Mouse (Mus musculus) liver, embryonic 14.5 days (tissue): ENCODE results near the gene Ctss. TPM values are rescaled to one million over a fixed set of nuclear protein-coding genes. Genes with fewer than 3 reads are reported as not detected.
A peak's percentile ranks its signal among the peaks of the same experiment; 100 is the strongest.

Experiments used
- ATAC-seq: fragments of 200-750 bp; cut with Nextera tagmentation; 2 replicates; pipeline ENCODE4 v1.8.0; 2017; ENCODE audit warnings: moderate number of reproducible peaks, mild to moderate bottlenecking, moderate library complexity; ENCODE audit not compliant: insufficient read depth
- DNase-seq, 3 experiments: peaks; one replicate each; pipeline ENCODE4 v3.0.0-alpha.2; 2012 to 2013; ENCODE audit warnings: low read depth in 3 of 3, low spot score in 3 of 3
- H3K27ac ChIP-seq: fragments of 300-500 bp; sonication (generic); 2 replicates; pipeline ENCODE4 v1.5.1; 2014; ENCODE audit warnings: moderate library complexity, mild to moderate bottlenecking, control low read depth, inconsistent platforms
- H3K27me3 ChIP-seq: fragments of 300-500 bp; sonication (generic); 2 replicates; pipeline ENCODE4 v1.6.1; 2014; ENCODE audit warnings: mild to moderate bottlenecking, low read length, moderate library complexity; ENCODE audit not compliant: control insufficient read depth, insufficient read depth
- H3K36me3 ChIP-seq: fragments of 300-500 bp; sonication (generic); replicated peaks from 2 replicates; pipeline ENCODE4 v1.6.1; 2014; ENCODE audit warnings: low read depth; ENCODE audit not compliant: control insufficient read depth, insufficient read depth
- H3K4me1 ChIP-seq, 2 experiments: fragments of 200-500 bp in 1 of 2; fragments of 300-500 bp in 1 of 2; sonication (generic) in 1 of 2; replicated peaks; 2 replicates each; pipeline ENCODE4 v1.6.1; 2012 to 2014; ENCODE audit warnings: antibody characterized with exemption in 1 of 2, inconsistent platforms in 1 of 2, low read length in 1 of 2; ENCODE audit not compliant: control insufficient read depth in 2 of 2, insufficient read depth in 2 of 2
- H3K4me2 ChIP-seq: fragments of 300-500 bp; sonication (generic); 2 replicates; pipeline ENCODE4 v1.6.1; 2014; ENCODE audit warnings: low read depth, mild to moderate bottlenecking, control low read depth, moderate library complexity
- H3K4me3 ChIP-seq, 2 experiments: fragments of 200-500 bp in 1 of 2; fragments of 300-500 bp in 1 of 2; sonication (generic) in 1 of 2; 2 replicates each; pipeline ENCODE4 v1.5.1; 2012 to 2014; ENCODE audit warnings: low read depth in 2 of 2, low read length in 2 of 2, mild to moderate bottlenecking in 2 of 2, control low read depth in 1 of 2, inconsistent platforms in 1 of 2, moderate library complexity in 1 of 2; ENCODE audit not compliant: insufficient read depth in 1 of 2
- H3K9ac ChIP-seq: fragments of 300-500 bp; sonication (generic); replicated peaks from 2 replicates; pipeline ENCODE4 v1.6.1; 2014; ENCODE audit warnings: mild to moderate bottlenecking, control low read depth, moderate library complexity
- H3K9me3 ChIP-seq: fragments of 300-500 bp; sonication (generic); 2 replicates; pipeline ENCODE4 v1.6.1; 2016; ENCODE audit warnings: low read length, mixed read lengths; ENCODE audit not compliant: control insufficient read depth
- CTCF ChIP-seq: IDR thresholded peaks from 2 replicates; pipeline ENCODE4 v1.5.1; 2016; ENCODE audit warnings: antibody characterized with exemption, low read depth, control low read depth
- EP300 ChIP-seq: IDR thresholded peaks from 2 replicates; pipeline ENCODE4 v1.6.1; 2016; ENCODE audit warnings: antibody characterized with exemption, low read depth
- WGBS: fragments of 180-500 bp; shearing (Covaris S2); extraction: QIAGEN DNeasy Blood & Tissue Kit; methylation state at CpG from one replicate; pipeline ENCODE4 v1.1.7; 2014; ENCODE audit not compliant: insufficient replicate concordance; 5-methylcytosine and 5-hydroxymethylcytosine counted together
- polyA plus RNA-seq, 2 experiments: library from polyadenylated mRNA; depleted of rRNA in 1 of 2; stranded (reverse) in 1 of 2; unstranded in 1 of 2; fragments of >200 nt; fragmentation: Nextera tagmentation in 1 of 2; extraction: Ambion mirVana in 1 of 2; gene quantifications; 2 replicates each; pipeline versions ENCODE4 v1.2.1 to v1.2.3; 2012 to 2014

The Ctss gene
- polyA plus RNA-seq, 2 experiments: 16.1 to 27.7 TPM

DNA sequence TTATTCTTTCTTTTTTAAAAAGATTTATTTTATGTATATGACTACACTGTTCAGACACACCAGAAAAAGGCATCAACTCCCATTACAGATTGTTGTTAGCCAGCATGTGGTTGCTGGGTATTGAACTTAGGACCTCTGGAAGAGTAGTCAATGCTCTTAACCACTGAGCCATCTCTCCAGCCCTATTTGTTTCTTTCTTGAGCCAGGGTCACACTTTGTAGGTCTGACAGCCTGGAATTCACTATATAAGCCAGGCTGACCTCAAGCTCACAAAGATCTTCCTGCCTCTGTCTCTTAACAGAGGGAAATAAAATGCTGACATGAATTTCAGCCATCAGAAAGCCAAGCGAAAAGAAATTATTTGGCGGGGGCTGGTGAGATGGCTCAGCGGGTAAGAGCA lies 43.0 kb downstream of the Ctss start:
- no peak overlapping the region for H3K9ac ChIP-seq
- TF ChIP-seq EP300 (no peak), CTCF (no peak)

DNA sequence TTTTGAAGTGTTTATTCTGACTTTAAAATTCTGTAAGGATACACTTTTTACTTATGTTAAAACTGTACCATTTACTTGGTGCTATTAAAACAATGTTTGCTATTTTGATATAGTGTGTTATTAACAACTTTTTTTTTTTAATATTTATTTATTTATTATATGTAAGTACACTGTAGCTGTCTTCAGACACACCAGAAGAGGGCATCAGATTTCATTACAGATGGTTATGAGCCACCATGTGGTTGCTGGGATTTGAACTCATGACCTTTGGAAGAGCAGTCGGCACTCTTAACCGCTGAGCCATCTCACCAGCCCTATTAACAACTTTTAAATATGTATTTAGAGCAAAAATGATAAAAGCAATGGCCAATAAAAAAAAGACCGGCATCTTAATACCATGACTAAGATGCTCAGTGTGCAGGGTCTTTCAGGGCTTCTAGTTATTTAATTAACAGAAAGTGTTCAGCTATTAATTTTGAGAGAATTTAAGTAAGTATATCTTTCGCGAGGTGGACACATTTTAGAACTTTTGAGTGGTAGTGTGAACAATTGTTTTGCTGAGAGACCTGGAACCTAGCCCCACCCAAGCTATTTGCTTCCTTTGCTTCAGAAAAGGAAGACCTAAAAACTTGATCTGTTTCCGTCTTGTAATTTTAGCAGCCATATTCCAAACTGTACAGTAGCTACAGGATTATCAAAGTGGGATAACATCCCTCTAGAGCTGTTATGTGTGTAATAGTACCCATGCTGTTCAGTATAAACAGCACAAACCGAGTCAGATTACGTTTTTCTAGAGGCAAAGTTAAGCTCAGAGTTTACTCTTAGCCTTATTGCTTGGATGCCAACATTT lies 61.4 kb downstream of the Ctss start:
- Histone ChIP-seq H3K4me3 (peak overlapping the region; percentile 75 to 100), H3K9ac (peak overlapping the region; percentile 73), H3K27ac (peak overlapping the region; percentile 96), H3K27me3 (no peaks in the 10 kb centered on the region), H3K4me2 (peak overlapping the region; percentile 77), H3K36me3 (peaks cover 18% of the 10 kb centered on the region), H3K4me1 (peaks cover 7 to 12% of the 10 kb centered on the region in 2 experiments), H3K9me3 (no peaks in the 10 kb centered on the region)
- TF ChIP-seq CTCF (no peak), EP300 (no peak)
- DNase-seq: peak in 1 of 3 experiments; percentile 6
- peak; percentile 35 for ATAC-seq
- 49% methylated on average over 8 of the region's 8 CpGs for WGBS

More for the DNA sequence above, 43.0 kb downstream of the Ctss start:
- no peaks in the 10 kb centered on the region for H3K9me3 ChIP-seq
- H3K4me1 ChIP-seq: no peaks in the 10 kb centered on the region
- WGBS: 86% methylated on average over 3 of the region's 3 CpGs
- DNase-seq (no peak), ATAC-seq (no peak)
- no peak overlapping the region for H3K4me2 ChIP-seq
- H3K4me3 ChIP-seq: no peak overlapping the region
- no peak overlapping the region for H3K27ac ChIP-seq
- H3K27me3 ChIP-seq: no peaks in the 10 kb centered on the region
- H3K36me3 ChIP-seq: no peaks in the 10 kb centered on the region

DNA sequence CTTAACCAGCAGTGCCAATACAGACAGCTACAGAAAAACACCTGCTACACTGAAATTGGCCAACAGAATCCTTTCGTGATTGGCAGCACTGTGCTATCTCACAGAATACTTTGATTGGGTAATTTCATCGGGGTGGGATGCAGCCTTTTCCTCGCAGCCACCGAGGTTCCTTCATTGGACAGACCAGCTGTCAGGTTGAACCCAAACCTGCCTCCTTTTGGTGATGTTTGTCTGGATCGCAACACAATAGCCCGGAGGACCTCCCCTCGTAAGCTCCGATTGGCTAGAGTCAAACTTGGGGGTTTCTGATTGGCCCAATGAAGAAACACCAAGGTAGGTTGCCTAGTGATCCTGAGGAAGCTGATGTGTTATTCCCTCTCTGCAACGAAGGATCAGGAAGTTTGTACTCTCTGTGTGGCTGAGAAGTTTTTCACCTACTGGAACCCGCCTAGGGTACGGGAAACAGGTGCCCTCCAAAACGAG lies 62.1 kb downstream of the Ctss start, which contains the start of gene Golph3l:
Golph3l (plus strand) TSS at position 331 of the 483 bp plus-strand sequence.
- H3K4me3 ChIP-seq: peak within 1 kb of the TSS; percentile 75 to 100
- H3K36me3 ChIP-seq: peaks cover 25% of the 10 kb centered on the region
- H3K9me3 ChIP-seq: no peaks in the 10 kb centered on the region
- no peak for TF ChIP-seq EP300
- TF ChIP-seq CTCF: peak; percentile 17; the same call in 1 of the 2 replicates
- peak within 1 kb of the TSS; percentile 96 for H3K27ac ChIP-seq
- peak within 1 kb of the TSS; percentile 76 for H3K9ac ChIP-seq
- DNase-seq: peak; percentile 98 to 99 (median 98)
- H3K4me2 ChIP-seq: peak within 1 kb of the TSS; percentile 77
- H3K4me1 ChIP-seq: peaks cover 7 to 12% of the 10 kb centered on the region in 2 experiments
- WGBS: under 1% methylated on average over 12 of the region's 12 CpGs
- peak; percentile 100 for ATAC-seq
- H3K27me3 ChIP-seq: no peaks in the 10 kb centered on the region

DNA sequence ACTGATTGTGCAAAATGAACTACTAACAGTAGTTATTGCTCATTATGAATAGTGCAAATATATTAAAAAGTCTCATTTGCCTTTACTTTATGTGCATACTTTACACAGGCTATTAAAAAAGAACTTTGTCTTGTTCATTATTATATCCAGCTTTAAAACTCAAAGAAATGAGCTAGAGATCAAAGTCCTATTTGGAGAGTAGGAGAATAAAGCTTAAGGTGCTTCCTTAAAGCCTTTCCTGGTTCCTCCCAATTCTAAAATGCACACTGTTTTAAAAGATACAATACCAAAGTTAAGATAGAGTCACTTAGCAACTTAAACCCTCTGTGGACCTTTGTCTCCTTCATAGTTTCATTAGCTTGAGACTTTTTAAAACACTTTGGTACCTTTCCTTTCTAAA lies 72.1 kb downstream of the Ctss start:
- no peak overlapping the region for H3K9ac ChIP-seq
- no peaks in the 10 kb centered on the region for H3K9me3 ChIP-seq
- TF ChIP-seq CTCF (no peak), EP300 (no peak)

DNA sequence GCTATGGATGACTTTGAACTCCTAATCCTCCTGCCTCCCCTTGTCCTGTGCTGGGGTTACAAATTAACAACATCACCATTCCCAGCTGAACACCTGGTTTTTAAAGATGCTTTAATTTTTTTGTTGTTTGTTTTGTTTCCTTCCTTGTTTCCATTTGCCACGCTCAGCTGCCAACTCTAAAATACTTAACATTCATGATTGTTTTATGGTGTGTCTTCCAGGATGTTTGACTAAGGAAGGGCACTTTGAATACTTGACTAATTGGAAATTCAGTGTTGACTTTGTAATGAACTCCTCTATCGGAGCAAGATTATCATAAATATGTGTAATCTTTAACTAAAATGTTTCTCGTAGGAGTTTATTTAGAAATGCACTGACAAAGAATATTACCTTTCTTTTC lies 74.7 kb downstream of the Ctss start:
- peaks cover 15% of the 10 kb centered on the region for H3K36me3 ChIP-seq
- H3K4me1 ChIP-seq: no peaks in the 10 kb centered on the region
- H3K4me2 ChIP-seq: no peak overlapping the region
- no peak overlapping the region for H3K4me3 ChIP-seq
- TF ChIP-seq CTCF (no peak), EP300 (no peak)
- ATAC-seq (no peak), DNase-seq (no peak)
- H3K9me3 ChIP-seq: no peaks in the 10 kb centered on the region
- H3K27me3 ChIP-seq: no peaks in the 10 kb centered on the region
- 88% methylated on average over 3 of the region's 3 CpGs for WGBS
- H3K27ac ChIP-seq: no peak overlapping the region
- H3K9ac ChIP-seq: no peak overlapping the region

More for the DNA sequence above, 72.1 kb downstream of the Ctss start:
- ATAC-seq: no peak
- H3K4me3 ChIP-seq: no peak overlapping the region
- H3K4me1 ChIP-seq: no peaks in the 10 kb centered on the region
- H3K36me3 ChIP-seq: peaks cover 29% of the 10 kb centered on the region
- no peak for DNase-seq
- no peaks in the 10 kb centered on the region for H3K27me3 ChIP-seq
- H3K4me2 ChIP-seq: no peak overlapping the region
- H3K27ac ChIP-seq: no peak overlapping the region

Other genes with a start within 250 kb of the Ctss start
- 13.2 and 13.6 TPM in 2 replicates for gene Mindy1, start 245.4 kb upstream of the Ctss start, polyA plus RNA-seq (2012; rRNA removed)
- gene Mindy1, start 245.4 kb upstream of the Ctss start, polyA plus RNA-seq (2014; fragmentation: Nextera tagmentation; extraction: Ambion mirVana): 16.1 and 16.8 TPM in 2 replicates
- gene Prune1, start 244.7 kb upstream of the Ctss start, polyA plus RNA-seq (2012; rRNA removed): 8.0 TPM in 2 replicates
- gene Prune1, start 244.7 kb upstream of the Ctss start, polyA plus RNA-seq (2014; fragmentation: Nextera tagmentation; extraction: Ambion mirVana): 6.8 and 7.3 TPM in 2 replicates
- 2.5 and 2.6 TPM in 2 replicates for gene Anxa9, start 219.6 kb upstream of the Ctss start, polyA plus RNA-seq (2012; rRNA removed)
- gene Anxa9, start 219.6 kb upstream of the Ctss start, polyA plus RNA-seq (2014; fragmentation: Nextera tagmentation; extraction: Ambion mirVana): 2.8 and 3.8 TPM in 2 replicates
- 55.1 and 63.8 TPM in 2 replicates for gene Cers2, start 212.0 kb upstream of the Ctss start, polyA plus RNA-seq (2012; rRNA removed)
- 80.2 and 88.2 TPM in 2 replicates for gene Cers2, start 212.0 kb upstream of the Ctss start, polyA plus RNA-seq (2014; fragmentation: Nextera tagmentation; extraction: Ambion mirVana)
- 11.2 and 14.1 TPM in 2 replicates for gene Setdb1, start 169.6 kb upstream of the Ctss start, polyA plus RNA-seq (2012; rRNA removed)
- gene Setdb1, start 169.6 kb upstream of the Ctss start, polyA plus RNA-seq (2014; fragmentation: Nextera tagmentation; extraction: Ambion mirVana): 13.4 and 15.2 TPM in 2 replicates
- gene 4930558C23Rik, start 123.9 kb upstream of the Ctss start, polyA plus RNA-seq (2012; rRNA removed): not detected in 2 replicates
- not detected in 2 replicates for gene 4930558C23Rik, start 123.9 kb upstream of the Ctss start, polyA plus RNA-seq (2014; fragmentation: Nextera tagmentation; extraction: Ambion mirVana)
- 9.9 and 11.3 TPM in 2 replicates for gene Arnt, start 92.4 kb upstream of the Ctss start, polyA plus RNA-seq (2012; rRNA removed)
- 10.2 and 10.9 TPM in 2 replicates for gene Arnt, start 92.4 kb upstream of the Ctss start, polyA plus RNA-seq (2014; fragmentation: Nextera tagmentation; extraction: Ambion mirVana)
- 0.54 and 0.92 TPM in 2 replicates for gene Ctsk, start 27.5 kb upstream of the Ctss start, polyA plus RNA-seq (2012; rRNA removed)
- 1.1 and 1.3 TPM in 2 replicates for gene Ctsk, start 27.5 kb upstream of the Ctss start, polyA plus RNA-seq (2014; fragmentation: Nextera tagmentation; extraction: Ambion mirVana)
- gene Hormad1, start 32.9 kb downstream of the Ctss start, polyA plus RNA-seq (2012; rRNA removed): not detected in 2 replicates
- gene Hormad1, start 32.9 kb downstream of the Ctss start, polyA plus RNA-seq (2014; fragmentation: Nextera tagmentation; extraction: Ambion mirVana): 0.06 TPM in 1 of 2 replicates, not detected in the other
- 10.9 and 17.1 TPM in 2 replicates for gene Golph3l, start 62.1 kb downstream of the Ctss start, polyA plus RNA-seq (2012; rRNA removed)
- 32.6 and 38.5 TPM in 2 replicates for gene Golph3l, start 62.1 kb downstream of the Ctss start, polyA plus RNA-seq (2014; fragmentation: Nextera tagmentation; extraction: Ambion mirVana)
- gene Ensa, start 98.2 kb downstream of the Ctss start, polyA plus RNA-seq (2012; rRNA removed): 10.2 and 14.9 TPM in 2 replicates
- 26.8 and 27.1 TPM in 2 replicates for gene Ensa, start 98.2 kb downstream of the Ctss start, polyA plus RNA-seq (2014; fragmentation: Nextera tagmentation; extraction: Ambion mirVana)
- gene Mcl1, start 132.0 kb downstream of the Ctss start, polyA plus RNA-seq (2012; rRNA removed): 26.6 and 34.6 TPM in 2 replicates
- gene Mcl1, start 132.0 kb downstream of the Ctss start, polyA plus RNA-seq (2014; fragmentation: Nextera tagmentation; extraction: Ambion mirVana): 39.2 and 45.0 TPM in 2 replicates
- 0.12 and 0.43 TPM in 2 replicates for gene Adamtsl4, start 161.1 kb downstream of the Ctss start, polyA plus RNA-seq (2012; rRNA removed)
- gene Adamtsl4, start 161.1 kb downstream of the Ctss start, polyA plus RNA-seq (2014; fragmentation: Nextera tagmentation; extraction: Ambion mirVana): 0.17 and 0.47 TPM in 2 replicates
- 9.3 and 9.8 TPM in 2 replicates for gene Ecm1, start 212.8 kb downstream of the Ctss start, polyA plus RNA-seq (2012; rRNA removed)
- 10.2 and 12.9 TPM in 2 replicates for gene Ecm1, start 212.8 kb downstream of the Ctss start, polyA plus RNA-seq (2014; fragmentation: Nextera tagmentation; extraction: Ambion mirVana)
- 14.5 and 19.9 TPM in 2 replicates for gene Tars2, start 233.4 kb downstream of the Ctss start, polyA plus RNA-seq (2012; rRNA removed)
- 37.1 and 39.9 TPM in 2 replicates for gene Tars2, start 233.4 kb downstream of the Ctss start, polyA plus RNA-seq (2014; fragmentation: Nextera tagmentation; extraction: Ambion mirVana)